Mouse (Mus musculus) lung, postnatal 0 days (tissue): ENCODE data around the gene Dazap2.

Experiments used
- CTCF ChIP-seq: IDR thresholded peaks from 2 replicates; pipeline ENCODE4 v1.5.1; 2016; ENCODE audit warnings: antibody characterized with exemption, mild to moderate bottlenecking
- EP300 ChIP-seq: IDR thresholded peaks from 2 replicates; pipeline ENCODE4 v1.6.1; 2016; ENCODE audit warnings: antibody characterized with exemption, mild to moderate bottlenecking, control low read depth

GRCm38 (mm10) chr15:100614996-100615824 is at the start of gene Dazap2:
- TF ChIP-seq CTCF (peak; percentile 49), EP300 (no peak)
